Mouse (Mus musculus) WW6 (cell line): ENCODE measurements around the gene Gli2.

Experiments
- DNase-seq: peaks from one replicate; pipeline ENCODE4 v3.0.0-alpha.2; 2013; ENCODE audit warnings: low read depth, low spot score

Gene Gli2

DNA sequence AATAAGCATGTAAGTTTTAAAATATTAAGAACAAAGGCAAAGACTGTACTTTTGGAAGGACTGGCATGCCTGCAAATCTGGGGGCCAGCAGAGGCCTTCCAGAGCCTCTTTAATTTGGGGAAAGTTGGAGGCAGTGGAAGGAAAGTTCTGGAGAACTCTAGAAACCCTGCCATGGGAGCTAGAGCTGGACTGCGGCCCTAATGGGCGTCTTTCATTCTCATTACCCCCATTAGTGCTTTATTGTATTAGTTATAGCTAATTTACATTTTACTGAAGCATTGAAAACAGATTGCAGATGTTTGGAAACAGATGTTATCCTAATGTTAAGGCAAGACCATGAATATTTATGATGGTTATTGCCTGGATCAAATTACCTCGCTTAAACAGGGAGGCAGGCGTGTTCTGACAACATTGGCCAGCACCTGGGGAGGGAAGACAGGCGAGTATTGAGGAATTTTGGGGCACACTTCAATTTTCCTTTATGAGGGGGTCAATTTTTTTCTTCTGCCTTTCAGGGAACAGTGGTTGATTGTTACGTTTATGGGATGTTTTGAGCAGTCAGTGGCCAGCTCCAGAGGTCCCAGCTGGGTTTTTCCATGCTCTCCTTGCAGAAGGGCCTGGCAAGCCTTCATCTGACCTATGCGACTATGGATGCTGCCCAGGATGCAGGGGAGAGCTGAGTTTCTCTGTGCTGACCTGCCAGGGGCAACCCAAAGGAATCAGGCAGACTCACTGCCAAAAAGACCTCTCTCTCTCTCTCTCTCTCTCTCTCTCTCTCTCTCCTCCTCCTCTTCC is 253.9 kb downstream of the Gli2 start:
- no peak for DNase-seq

DNA sequence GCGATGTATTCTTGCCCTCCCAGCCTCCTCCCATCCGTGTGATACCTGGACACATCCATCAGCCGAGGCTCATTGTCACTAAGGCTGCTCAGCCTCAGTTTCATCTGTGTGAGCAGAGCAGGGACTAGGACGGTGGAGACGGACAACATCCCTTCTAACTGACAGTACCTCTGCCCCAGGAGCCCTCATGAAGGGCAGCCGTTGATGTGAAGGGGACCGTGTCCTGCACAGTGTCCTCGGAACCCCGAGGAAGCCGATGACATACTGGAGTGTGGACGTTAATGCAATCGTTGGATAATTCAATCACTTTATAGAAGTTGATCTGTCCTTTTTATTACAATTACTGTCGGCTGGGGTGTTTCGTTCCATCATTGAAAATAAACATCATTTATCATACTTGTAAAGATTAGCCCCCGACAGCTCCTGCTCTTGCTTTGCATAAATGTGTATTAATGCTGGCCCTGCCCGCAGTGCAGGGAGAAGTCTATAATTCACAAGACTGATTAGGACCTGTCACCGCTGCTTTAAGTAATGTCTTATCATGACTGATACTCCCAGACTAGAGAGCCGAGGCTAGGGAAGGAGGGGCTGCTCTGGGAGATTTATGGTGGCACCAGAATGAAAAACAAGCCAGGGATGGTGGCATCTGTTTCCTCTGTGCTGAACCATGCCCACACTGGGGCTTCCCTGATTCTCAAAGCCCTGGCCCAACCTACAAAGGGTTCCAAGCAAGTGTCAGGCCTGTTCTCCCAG is 257.8 kb downstream of the Gli2 start:
- DNase-seq, result no peak

DNA sequence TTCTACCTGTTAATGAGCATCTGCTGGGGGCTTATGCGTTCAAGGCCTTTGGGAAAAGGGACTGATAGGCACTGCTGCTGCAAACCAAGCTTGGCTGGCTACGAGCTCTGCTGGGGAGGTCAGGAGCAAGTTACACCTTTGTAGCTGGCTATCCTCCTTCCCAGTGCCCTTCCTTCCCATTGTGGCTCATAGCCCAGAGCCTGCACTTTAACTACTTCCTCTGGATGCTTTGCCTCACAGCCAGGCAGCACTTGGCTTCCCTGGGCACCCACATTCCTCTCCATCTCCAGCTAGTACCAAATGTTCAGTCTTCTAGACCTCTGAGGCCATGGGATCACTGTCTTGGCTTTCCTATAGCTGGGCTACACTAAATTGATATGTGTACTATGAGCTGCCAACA is 263.5 kb downstream of the Gli2 start:
- DNase-seq, result no peak

DNA sequence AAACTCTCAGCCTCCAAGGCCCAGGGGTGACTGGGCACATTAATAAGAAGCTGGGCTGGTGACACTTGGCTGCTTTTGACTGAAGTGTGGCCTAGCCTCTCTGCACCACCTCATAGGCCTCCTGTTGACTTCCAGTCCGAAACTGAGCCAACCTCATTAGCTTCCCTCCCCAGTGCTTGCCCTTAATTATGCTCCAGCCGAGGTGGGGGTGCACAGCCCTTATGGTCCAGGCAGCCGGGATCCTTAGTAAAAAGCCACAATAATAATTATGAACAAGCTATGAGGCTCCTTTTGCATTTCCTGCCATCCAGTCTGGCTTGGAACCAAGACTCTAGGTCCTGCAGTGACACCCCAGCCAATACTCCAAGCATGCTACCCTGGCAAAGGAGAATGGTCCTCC is 264.0 kb downstream of the Gli2 start:
- DNase-seq, result no peak

DNA sequence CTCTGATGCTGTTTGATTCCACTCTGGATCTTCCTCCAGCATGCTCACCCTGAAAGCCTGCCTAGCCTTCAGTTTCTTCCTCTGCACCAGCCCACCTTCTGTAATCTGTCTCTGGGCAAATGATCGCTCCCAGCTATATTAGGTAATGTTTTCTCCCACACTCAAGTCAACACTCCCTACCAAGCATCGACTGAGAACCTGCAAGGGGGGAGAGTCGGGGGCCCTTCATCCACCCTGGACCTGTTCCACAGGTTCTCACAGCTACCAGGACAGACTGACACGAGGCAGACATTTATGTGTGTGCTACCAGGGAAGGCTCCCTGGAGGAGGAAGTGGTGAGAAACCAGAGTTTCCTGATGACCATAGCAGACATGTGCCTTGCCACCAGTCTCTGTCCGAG is 264.6 kb downstream of the Gli2 start:
- DNase-seq, result no peak

DNA sequence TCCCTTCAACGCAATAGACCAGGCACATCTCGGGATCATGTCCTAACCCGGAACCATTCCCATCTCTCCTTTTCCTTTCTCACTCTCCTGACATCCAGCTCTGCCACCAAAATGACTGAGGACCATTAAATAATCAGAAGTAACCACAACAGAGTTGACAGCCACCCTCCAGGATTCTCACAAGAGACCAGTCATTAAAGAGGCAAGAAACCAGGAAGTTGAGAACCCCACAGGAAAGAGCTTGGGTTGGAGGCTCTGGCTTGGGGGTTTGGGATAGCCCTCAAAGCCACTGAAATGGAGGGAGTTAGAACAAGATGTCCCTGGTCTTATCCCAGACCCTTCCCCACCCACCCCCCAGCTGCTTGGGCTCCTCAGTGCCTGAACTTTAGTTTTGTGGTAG is 265.9 kb downstream of the Gli2 start:
- DNase-seq, result no peak
